Mouse (Mus musculus) hindbrain, embryonic 11.5 days (tissue): ENCODE measurements around the gene Rtel1. TPM values are rescaled to one million over a fixed set of nuclear protein-coding genes. Genes with fewer than 3 reads are reported as not detected.
A peak's percentile ranks its signal among the peaks of the same experiment; 100 is the strongest.

Experiments used
- ATAC-seq: fragments of 200-750 bp; cut with Nextera tagmentation; 2 replicates; pipeline ENCODE4 v1.8.0; 2017; ENCODE audit warnings: mild to moderate bottlenecking, moderate TSS enrichment, moderate library complexity; ENCODE audit not compliant: low FRiP score
- DNase-seq: peaks from one replicate; pipeline ENCODE4 v3.0.0-alpha.2; 2015; ENCODE audit warnings: low spot score
- H3K27ac ChIP-seq: fragments of 300-500 bp; sonication (generic); 2 replicates; pipeline ENCODE4 v1.5.1; 2014; ENCODE audit warnings: mild to moderate bottlenecking, low read depth, low read length
- H3K27me3 ChIP-seq: fragments of 300-500 bp; sonication (generic); 2 replicates; pipeline ENCODE4 v1.6.1; 2014; ENCODE audit warnings: mild to moderate bottlenecking, low read length, moderate library complexity, mixed read lengths; ENCODE audit not compliant: control insufficient read depth, insufficient read depth
- H3K36me3 ChIP-seq: fragments of 300-500 bp; sonication (generic); 2 replicates; pipeline ENCODE4 v1.6.1; 2014; ENCODE audit warnings: mild to moderate bottlenecking, low read length, moderate library complexity, mixed read lengths; ENCODE audit not compliant: control insufficient read depth, insufficient read depth
- H3K4me1 ChIP-seq: fragments of 300-500 bp; sonication (generic); replicated peaks from 2 replicates; pipeline ENCODE4 v1.6.1; 2014; ENCODE audit warnings: low read length, mixed read lengths; ENCODE audit not compliant: control insufficient read depth, insufficient read depth
- H3K4me2 ChIP-seq: fragments of 300-500 bp; sonication (generic); replicated peaks from 2 replicates; pipeline ENCODE4 v1.6.1; 2014; ENCODE audit warnings: mild to moderate bottlenecking, low read depth, low read length
- H3K4me3 ChIP-seq: fragments of 300-500 bp; sonication (generic); 2 replicates; pipeline ENCODE4 v1.5.1; 2014; ENCODE audit warnings: low read depth, low read length
- H3K9ac ChIP-seq: fragments of 300-500 bp; sonication (generic); 2 replicates; pipeline ENCODE4 v1.6.1; 2014; ENCODE audit warnings: low read depth, low read length
- H3K9me3 ChIP-seq: fragments of 300-500 bp; sonication (generic); 2 replicates; pipeline ENCODE4 v1.6.1; 2016; ENCODE audit warnings: low read length; ENCODE audit not compliant: control insufficient read depth
- WGBS: fragments of 180-500 bp; shearing (Covaris S2); extraction: QIAGEN DNeasy Blood & Tissue Kit; methylation state at CpG from one replicate; pipeline ENCODE4 v1.1.7; 2014; 5-methylcytosine and 5-hydroxymethylcytosine counted together
- polyA plus RNA-seq: library from polyadenylated mRNA; unstranded; fragments of >200 nt; fragmentation: Nextera tagmentation; extraction: Ambion mirVana; gene quantifications from 2 replicates; pipeline ENCODE4 v1.2.1, GENCODE M21; 2014

The Rtel1 gene
- polyA plus RNA-seq = 41.6 and 45.6 TPM in 2 replicates

DNA sequence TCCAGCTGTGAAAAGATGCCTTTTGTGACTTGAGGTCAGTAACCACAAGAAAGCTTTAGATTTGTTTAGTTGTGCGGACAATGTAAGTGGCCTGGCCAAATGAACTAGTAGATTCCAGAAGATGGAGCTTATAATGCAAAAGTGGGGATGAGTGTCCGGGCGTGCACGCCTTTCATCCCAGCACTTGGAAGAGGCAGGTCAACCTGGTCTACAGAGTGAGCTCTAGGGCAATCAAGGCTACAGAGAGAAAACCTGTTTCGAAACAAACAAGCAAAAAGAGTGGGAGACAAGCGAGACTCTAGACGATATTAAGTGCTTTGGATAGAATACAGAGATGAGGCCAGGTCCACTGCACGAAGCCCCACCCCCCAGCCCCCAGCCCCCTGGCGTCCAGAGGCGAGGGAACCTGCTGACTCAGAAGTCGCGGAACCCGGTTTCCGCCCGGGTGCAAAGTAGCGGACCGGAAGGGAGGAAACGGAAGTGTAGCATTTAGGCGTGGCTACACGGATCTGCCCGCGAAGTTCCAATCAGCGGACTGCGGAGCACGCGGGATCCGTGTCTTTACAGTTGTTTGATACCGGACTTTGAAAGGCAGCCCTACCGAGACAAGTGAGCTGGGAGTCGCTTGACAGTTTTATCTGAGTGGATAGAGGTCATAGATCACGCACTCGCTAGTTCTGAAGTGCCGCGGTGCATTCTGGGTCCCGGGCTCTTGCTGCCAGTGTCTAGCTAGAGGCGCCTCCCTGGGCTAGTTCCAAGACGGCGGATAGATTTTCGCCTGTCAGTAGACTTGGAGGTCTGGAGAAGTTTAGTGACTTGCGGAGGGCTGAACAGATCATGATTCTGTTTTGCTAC, at the start of gene Rtel1:
TSS of gene Rtel1 (plus strand) at position 492 of the 855 bp plus-strand sequence.
- Histone ChIP-seq H3K4me1 (peaks cover 2% of the 10 kb centered on the region), H3K9me3 (no peaks in the 10 kb centered on the region), H3K9ac (peak within 1 kb of the TSS; percentile 62), H3K4me2 (peak within 1 kb of the TSS; percentile 60), H3K36me3 (peaks cover 2% of the 10 kb centered on the region), H3K27me3 (no peaks in the 10 kb centered on the region; the same call in 1 of the 2 replicates), H3K4me3 (peak within 1 kb of the TSS; percentile 63), H3K27ac (peak within 1 kb of the TSS; percentile 67)
- ATAC-seq (peak; percentile 93), DNase-seq (peak; percentile 93)
- WGBS = 7% methylated on average over 40 of the region's 40 CpGs

DNA sequence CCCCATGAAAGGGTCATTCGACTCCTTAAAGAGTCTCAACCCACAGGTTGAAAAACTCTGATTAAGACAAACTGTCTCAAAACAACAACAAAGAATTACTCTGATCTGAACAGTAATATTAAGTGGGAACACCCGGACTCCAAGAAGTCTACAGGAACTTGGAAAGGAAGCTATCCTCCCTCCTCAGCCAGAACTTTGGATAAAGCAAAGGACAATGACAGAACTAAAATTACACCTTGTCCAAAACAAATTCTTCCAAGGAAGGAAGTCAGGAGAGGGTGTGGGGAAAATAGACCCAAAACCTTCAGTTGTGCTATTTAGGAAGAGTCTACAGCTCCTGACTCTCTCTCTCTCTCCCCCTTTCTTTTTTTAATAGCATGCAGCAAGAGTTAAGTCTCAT, 47.4 kb upstream of the Rtel1 start:
- no peaks in the 10 kb centered on the region for H3K27me3 ChIP-seq
- H3K4me2 ChIP-seq = no peak overlapping the region
- WGBS = 94% methylated on average over 2 of the region's 2 CpGs
- no peak overlapping the region for H3K27ac ChIP-seq
- no peaks in the 10 kb centered on the region for H3K36me3 ChIP-seq
- no peak overlapping the region for H3K4me3 ChIP-seq
- DNase-seq = no peak
- no peak overlapping the region for H3K9ac ChIP-seq
- H3K4me1 ChIP-seq = no peaks in the 10 kb centered on the region
- ATAC-seq = no peak
- no peaks in the 10 kb centered on the region for H3K9me3 ChIP-seq

DNA sequence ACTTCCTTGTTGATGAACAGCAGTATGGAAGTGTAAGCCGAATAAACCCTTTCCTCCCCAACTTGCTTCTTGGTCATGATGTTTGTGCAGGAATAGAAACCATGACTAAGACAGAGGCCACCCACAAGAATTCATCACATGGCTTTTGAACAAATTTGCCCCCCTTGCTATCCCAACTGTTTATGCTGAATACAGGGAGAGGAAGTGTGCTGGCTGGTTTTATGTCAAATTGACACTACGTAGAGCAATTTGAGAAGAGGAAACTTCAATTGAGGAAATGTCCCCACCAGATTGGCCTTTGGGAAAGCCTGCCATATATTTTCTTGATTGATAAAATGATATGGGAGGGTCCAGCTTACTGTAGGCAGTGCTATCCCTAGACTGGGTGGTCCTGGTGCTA, 45.7 kb upstream of the Rtel1 start:
- 82% methylated on average over 2 of the region's 2 CpGs for WGBS
- H3K36me3 ChIP-seq = no peaks in the 10 kb centered on the region
- no peak overlapping the region for H3K4me3 ChIP-seq

DNA sequence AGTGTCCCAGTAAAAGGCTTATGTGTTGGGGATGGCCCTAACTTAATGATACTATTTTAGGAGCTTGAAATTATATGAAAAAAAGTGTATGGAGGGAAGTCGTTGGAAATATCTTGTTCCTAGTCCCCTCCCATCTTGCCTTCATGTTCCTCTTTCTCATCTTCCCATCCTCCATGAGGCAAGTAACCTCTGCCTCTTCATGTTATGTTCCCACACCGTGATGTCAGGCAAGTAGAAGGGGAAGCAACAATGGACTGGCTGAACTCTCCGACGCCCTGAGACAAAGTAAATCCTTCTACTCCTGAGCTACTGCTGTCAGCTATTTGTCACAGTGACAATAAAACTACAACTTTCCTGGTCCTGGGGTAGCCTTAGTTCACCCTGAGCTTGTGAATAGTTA, 44.9 kb upstream of the Rtel1 start:
- H3K27me3 ChIP-seq = no peaks in the 10 kb centered on the region
- H3K4me2 ChIP-seq = no peak overlapping the region
- WGBS = 73% methylated on average over 4 of the region's 4 CpGs
- no peak overlapping the region for H3K27ac ChIP-seq
- no peaks in the 10 kb centered on the region for H3K36me3 ChIP-seq
- no peak overlapping the region for H3K4me3 ChIP-seq
- ATAC-seq (no peak), DNase-seq (no peak)
- no peaks in the 10 kb centered on the region for H3K9me3 ChIP-seq
- H3K9ac ChIP-seq = no peak overlapping the region
- H3K4me1 ChIP-seq = no peaks in the 10 kb centered on the region

More for the DNA sequence above, 45.7 kb upstream of the Rtel1 start:
- Histone ChIP-seq H3K4me1 (no peaks in the 10 kb centered on the region), H3K9ac (no peak overlapping the region), H3K9me3 (no peaks in the 10 kb centered on the region), H3K27me3 (no peaks in the 10 kb centered on the region), H3K27ac (no peak overlapping the region), H3K4me2 (no peak overlapping the region)
- ATAC-seq = no peak
- no peak for DNase-seq

DNA sequence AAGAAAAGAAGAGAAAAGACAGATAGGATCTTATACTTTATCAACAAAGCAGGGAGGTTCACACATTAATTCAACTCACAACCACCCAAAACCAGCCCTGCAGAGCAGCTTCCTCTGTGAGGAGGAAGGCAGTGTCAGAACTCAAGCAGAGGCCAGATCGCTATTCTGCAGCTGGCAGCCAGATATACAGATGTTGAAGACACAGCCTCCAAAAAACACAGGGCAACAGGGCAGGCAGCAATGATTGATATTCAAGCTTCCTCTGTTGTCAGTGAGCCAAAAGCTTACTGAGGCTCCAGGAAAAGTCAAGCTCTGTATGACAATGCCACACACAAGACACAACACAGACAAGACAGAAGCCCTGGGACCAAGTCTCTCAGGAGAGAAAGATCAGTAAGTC, 42.8 kb upstream of the Rtel1 start:
- no peaks in the 10 kb centered on the region for H3K36me3 ChIP-seq
- H3K4me3 ChIP-seq = no peak overlapping the region
- no peak overlapping the region for H3K4me2 ChIP-seq
- no peaks in the 10 kb centered on the region for H3K9me3 ChIP-seq
- DNase-seq (no peak), ATAC-seq (no peak)
- H3K9ac ChIP-seq = no peak overlapping the region
- H3K27me3 ChIP-seq = no peaks in the 10 kb centered on the region
- no peaks in the 10 kb centered on the region for H3K4me1 ChIP-seq
- no peak overlapping the region for H3K27ac ChIP-seq
- 81% methylated on average over 1 of the region's 1 CpGs for WGBS

DNA sequence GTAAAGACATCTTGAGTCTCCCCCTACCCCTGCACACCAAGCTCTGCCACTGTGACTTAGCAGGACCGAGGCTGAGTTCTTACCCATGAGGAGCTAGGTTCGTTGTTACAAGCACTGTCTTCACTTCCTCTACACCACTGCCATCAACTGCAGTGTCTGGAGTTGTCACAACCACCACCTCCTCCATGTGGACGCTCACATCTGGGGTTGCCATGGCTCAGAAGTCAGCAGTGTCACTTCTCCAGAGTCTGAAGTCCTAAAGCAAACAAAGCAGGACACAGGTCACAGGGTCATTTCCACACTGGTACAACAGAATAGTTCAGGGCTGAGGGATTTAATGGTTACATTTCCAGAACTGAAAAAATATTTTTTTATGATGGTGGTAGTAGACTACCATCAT, 41.7 kb upstream of the Rtel1 start:
- H3K9ac ChIP-seq = no peak overlapping the region
- H3K9me3 ChIP-seq = no peaks in the 10 kb centered on the region
- no peaks in the 10 kb centered on the region for H3K36me3 ChIP-seq
- no peak overlapping the region for H3K4me3 ChIP-seq
- DNase-seq (no peak), ATAC-seq (no peak)
- WGBS = 81% methylated on average over 3 of the region's 3 CpGs
- no peak overlapping the region for H3K4me2 ChIP-seq
- H3K4me1 ChIP-seq = no peaks in the 10 kb centered on the region
- H3K27ac ChIP-seq = no peak overlapping the region
- no peaks in the 10 kb centered on the region for H3K27me3 ChIP-seq

DNA sequence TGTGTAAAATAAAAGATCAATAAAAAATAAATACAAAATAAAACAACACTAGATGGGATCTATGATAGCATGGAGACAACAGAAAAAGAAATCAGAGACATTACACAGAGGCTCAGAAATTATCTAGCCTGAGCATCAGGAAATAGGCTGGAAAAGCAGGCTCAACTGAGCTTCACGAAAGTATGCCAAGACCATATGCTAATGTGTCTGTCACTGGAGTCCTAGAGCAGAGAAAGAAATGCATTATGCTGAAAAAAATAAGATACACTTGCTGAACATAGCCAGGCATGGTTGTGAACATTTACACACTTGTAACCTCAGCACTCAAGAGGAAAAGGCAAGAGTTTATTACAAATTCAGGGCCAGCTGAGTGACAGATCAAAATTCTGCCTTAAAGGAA, 39.6 kb upstream of the Rtel1 start:
- H3K9ac ChIP-seq = no peak overlapping the region
- DNase-seq (no peak), ATAC-seq (no peak)
- H3K36me3 ChIP-seq = no peaks in the 10 kb centered on the region
- H3K27me3 ChIP-seq = no peaks in the 10 kb centered on the region
- no peaks in the 10 kb centered on the region for H3K9me3 ChIP-seq
- H3K4me2 ChIP-seq = no peak overlapping the region
- no peaks in the 10 kb centered on the region for H3K4me1 ChIP-seq
- no peak overlapping the region for H3K27ac ChIP-seq
- H3K4me3 ChIP-seq = no peak overlapping the region
- WGBS = 86% methylated on average over 1 of the region's 1 CpGs

DNA sequence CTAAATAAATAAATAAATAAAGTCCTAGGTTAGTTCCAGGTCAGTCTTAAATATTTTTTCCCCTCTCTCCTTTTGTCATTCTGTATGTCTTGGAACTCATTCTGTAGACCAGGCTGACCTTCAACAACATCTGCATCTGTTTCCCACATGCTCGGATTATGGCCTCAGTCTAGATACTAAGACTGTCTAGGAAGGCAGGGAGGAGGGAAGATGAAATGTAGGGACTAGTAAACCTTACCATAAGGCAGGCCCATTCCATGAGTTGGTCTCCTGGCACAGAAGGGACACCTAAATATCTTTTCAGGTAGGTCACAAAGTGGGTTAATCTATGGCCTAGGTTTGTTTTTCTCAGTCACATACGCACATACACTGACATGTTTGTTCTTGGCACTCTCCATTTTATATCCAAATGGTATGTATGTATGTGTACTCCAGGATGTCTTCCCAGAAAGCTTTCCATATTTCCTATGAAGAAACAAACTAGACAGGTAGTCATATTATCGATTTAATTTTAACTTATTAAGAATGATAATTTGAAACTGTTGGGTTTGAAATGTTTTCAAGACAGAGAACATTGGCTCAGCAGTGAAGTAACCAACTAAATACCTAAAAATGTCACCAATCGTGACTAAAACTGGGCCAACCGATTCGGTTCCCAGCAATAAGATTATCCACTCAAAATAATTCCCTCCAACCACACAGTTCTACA, 32.8 kb upstream of the Rtel1 start:
- no peak for ATAC-seq
- peak overlapping the region; percentile 50 for H3K4me2 ChIP-seq
- H3K36me3 ChIP-seq = no peaks in the 10 kb centered on the region
- no peaks in the 10 kb centered on the region for H3K4me1 ChIP-seq
- no peaks in the 10 kb centered on the region for H3K9me3 ChIP-seq
- peak overlapping the region; percentile 88 for H3K9ac ChIP-seq
- H3K27ac ChIP-seq = peak overlapping the region; percentile 97
- no peaks in the 10 kb centered on the region for H3K27me3 ChIP-seq
- 61% methylated on average over 6 of the region's 6 CpGs for WGBS
- H3K4me3 ChIP-seq = peak overlapping the region; percentile 66
- no peak for DNase-seq
